Comparison of ENCODE assay signal across 9 mouse cellular contexts in genomic region chr10:81217964-81218363, GRCm38 (mm10). TPM values are rescaled to one million over a fixed set of nuclear protein-coding genes. Genes with fewer than 3 reads are reported as not detected.
DNase-seq lines count a peak whose midpoint lies in the region; ATAC-seq lines count a peak whose summit lies in the region.
"Had no signal": no experiment of that assay in that cellular context is flagged by ENCODE, and none has a peak within 500 bp of the region (broad histone marks: within the 10 kb centered on the region; RNA-seq: fewer than 3 reads in every experiment).

No protein-coding gene starts in this region.

- H3K27me3 ChIP-seq in kidney, embryonic 15.5 days = peaks cover 7% of the 10 kb centered on the region; the same call in 1 of the 2 replicates
- no peaks in the 10 kb centered on the region for H3K27me3 ChIP-seq in hindbrain, embryonic 14.5 days (ENCODE audit: control insufficient read depth, insufficient read depth, low read length)
- peaks cover 2% of the 10 kb centered on the region for H3K27me3 ChIP-seq in liver, embryonic 11.5 days (replicated peaks; ENCODE audit: control insufficient read depth, insufficient read depth, low read length)
- H3K27me3 ChIP-seq in neural tube, embryonic 13.5 days = no peaks in the 10 kb centered on the region

- no peak overlapping the region for H3K27ac ChIP-seq in kidney, embryonic 15.5 days
- no peak overlapping the region for H3K27ac ChIP-seq in hindbrain, embryonic 14.5 days
- no peak overlapping the region for H3K27ac ChIP-seq in liver, embryonic 11.5 days (ENCODE audit: low read depth, low read length)
- H3K27ac ChIP-seq in neural tube, embryonic 13.5 days (replicated peaks) = no peak overlapping the region
- H3K27ac ChIP-seq: limb, embryonic 15.5 days had no signal

- no peak overlapping the region for H3K4me2 ChIP-seq in kidney, embryonic 15.5 days
- H3K4me2 ChIP-seq in hindbrain, embryonic 14.5 days (replicated peaks) = no peak overlapping the region
- H3K4me2 ChIP-seq in liver, embryonic 11.5 days = no peak overlapping the region
- no peak overlapping the region for H3K4me2 ChIP-seq in neural tube, embryonic 13.5 days
- H3K4me2 ChIP-seq: limb, embryonic 15.5 days had no signal

- H3K9me3 ChIP-seq in kidney, embryonic 15.5 days (replicated peaks) = no peaks in the 10 kb centered on the region
- no peaks in the 10 kb centered on the region for H3K9me3 ChIP-seq in hindbrain, embryonic 14.5 days (ENCODE audit: control insufficient read depth, low read length)
- no peaks in the 10 kb centered on the region for H3K9me3 ChIP-seq in liver, embryonic 11.5 days (ENCODE audit: control insufficient read depth, low read length)
- H3K9me3 ChIP-seq in neural tube, embryonic 13.5 days = no peaks in the 10 kb centered on the region
- H3K9me3 ChIP-seq: limb, embryonic 15.5 days had no signal

- 43% methylated on average over 7 of the region's 7 CpGs for WGBS in kidney, embryonic 15.5 days
- WGBS in hindbrain, embryonic 14.5 days = 37% methylated on average over 7 of the region's 7 CpGs
- WGBS in liver, embryonic 11.5 days = 24% methylated on average over 7 of the region's 7 CpGs
- 35% methylated on average over 7 of the region's 7 CpGs for WGBS in neural tube, embryonic 13.5 days

- no peak overlapping the region for H3K9ac ChIP-seq in kidney, embryonic 15.5 days
- no peak overlapping the region for H3K9ac ChIP-seq in hindbrain, embryonic 14.5 days
- H3K9ac ChIP-seq in liver, embryonic 11.5 days (ENCODE audit: low read depth, low read length) = no peak overlapping the region
- no peak overlapping the region for H3K9ac ChIP-seq in neural tube, embryonic 13.5 days
- H3K9ac ChIP-seq: limb, embryonic 15.5 days had no signal

- no peak for ATAC-seq in kidney, embryonic 15.5 days (replicated peaks; ENCODE audit: low FRiP score)
- ATAC-seq in hindbrain, embryonic 14.5 days (ENCODE audit: low FRiP score) = peak; percentile 51; the same call in 1 of the 2 replicates
- ATAC-seq in liver, embryonic 11.5 days (replicated peaks; ENCODE audit: low FRiP score) = peak; percentile 64
- 0 out of 2 replicates have a peak, but pooled peaks have one; percentile 13 for ATAC-seq in neural tube, embryonic 13.5 days (ENCODE audit: low read depth)

- no peak overlapping the region for H3K4me3 ChIP-seq in kidney, embryonic 15.5 days (replicated peaks)
- no peak overlapping the region for H3K4me3 ChIP-seq in hindbrain, embryonic 14.5 days (replicated peaks; ENCODE audit: low read length)
- H3K4me3 ChIP-seq in liver, embryonic 11.5 days (ENCODE audit: low read depth, low read length) = no peak overlapping the region
- no peak overlapping the region for H3K4me3 ChIP-seq in neural tube, embryonic 13.5 days
- H3K4me3 ChIP-seq: limb, embryonic 15.5 days had no signal

- 0 out of 2 replicates have a peak, but pooled peaks cover 2% of the 10 kb centered on the region for H3K4me1 ChIP-seq in kidney, embryonic 15.5 days
- H3K4me1 ChIP-seq in hindbrain, embryonic 14.5 days (replicated peaks; ENCODE audit: control insufficient read depth, insufficient read depth, low read length) = no peaks in the 10 kb centered on the region
- no peaks in the 10 kb centered on the region for H3K4me1 ChIP-seq in liver, embryonic 11.5 days (replicated peaks; ENCODE audit: control insufficient read depth, insufficient read depth, low read length)
- no peaks in the 10 kb centered on the region for H3K4me1 ChIP-seq in neural tube, embryonic 13.5 days (replicated peaks)

- H3K36me3 ChIP-seq in kidney, embryonic 15.5 days = no peaks in the 10 kb centered on the region
- peaks cover 93% of the 10 kb centered on the region for H3K36me3 ChIP-seq in hindbrain, embryonic 14.5 days (replicated peaks; ENCODE audit: control insufficient read depth, insufficient read depth)
- H3K36me3 ChIP-seq in liver, embryonic 11.5 days (ENCODE audit: control insufficient read depth, insufficient read depth, low read length) = no peaks in the 10 kb centered on the region
- peaks cover 94% of the 10 kb centered on the region for H3K36me3 ChIP-seq in neural tube, embryonic 13.5 days
- H3K36me3 ChIP-seq: limb, embryonic 15.5 days had no signal

- peak; percentile 77 for DNase-seq in kidney, adult 18-20 months
- peak; percentile 81 for DNase-seq in adrenal gland, postnatal 10 days
- peak; percentile 65 for DNase-seq in embryo, embryonic 11 days
- peak; percentile 41 for DNase-seq in hindbrain, embryonic 14.5 days (ENCODE audit: low spot score)
- no peak for DNase-seq in liver, embryonic 11.5 days (ENCODE audit: low spot score)
- DNase-seq in thymus, postnatal 25 days = peak; percentile 81

RNA-seq across cellular contexts. Expression of gene Atcay, which starts 12.7 kb away (rescaled TPM):
- polyA plus RNA-seq in kidney, embryonic 15.5 days (2015; fragmentation: Nextera tagmentation; extraction: Ambion mirVana) = 0.28 and 0.51 TPM in 2 replicates
- 1 to 10 TPM; 2.5 to 4.6 TPM for total RNA-seq in adrenal gland, postnatal 10 days (2021)
- polyA plus RNA-seq in hindbrain, embryonic 14.5 days (2014; fragmentation: Nextera tagmentation; extraction: Ambion mirVana) = 80.2 and 83.1 TPM in 2 replicates
- polyA plus RNA-seq in liver, embryonic 11.5 days (2014; fragmentation: Nextera tagmentation; extraction: Ambion mirVana) = 0.05 TPM in 1 of 2 replicates, not detected in the other
- polyA plus RNA-seq in neural tube, embryonic 13.5 days (2015; fragmentation: Nextera tagmentation; extraction: Ambion mirVana) = 58.1 and 62.3 TPM in 2 replicates

RNA-seq across cellular contexts. Expression of gene Zfr2, which starts 15.0 kb away (rescaled TPM):
- polyA plus RNA-seq in kidney, embryonic 15.5 days (2015; fragmentation: Nextera tagmentation; extraction: Ambion mirVana) = 6.8 and 7.3 TPM in 2 replicates
- total RNA-seq in adrenal gland, postnatal 10 days (2021) = 10 to 100 TPM in 1 of 2 experiments, 1 to 10 TPM in 1; 7.4 to 11.9 TPM
- 24.2 and 25.4 TPM in 2 replicates for polyA plus RNA-seq in hindbrain, embryonic 14.5 days (2014; fragmentation: Nextera tagmentation; extraction: Ambion mirVana)
- polyA plus RNA-seq in liver, embryonic 11.5 days (2014; fragmentation: Nextera tagmentation; extraction: Ambion mirVana) = 1.3 and 2.1 TPM in 2 replicates
- polyA plus RNA-seq in neural tube, embryonic 13.5 days (2015; fragmentation: Nextera tagmentation; extraction: Ambion mirVana) = 21.7 and 21.8 TPM in 2 replicates

RNA-seq across cellular contexts. Expression of gene Nmrk2, which starts 16.1 kb away (rescaled TPM):
- 0.18 TPM in 1 of 2 replicates, not detected in the other for polyA plus RNA-seq in kidney, embryonic 15.5 days (2015; fragmentation: Nextera tagmentation; extraction: Ambion mirVana)
- total RNA-seq in adrenal gland, postnatal 10 days (2021) = 1 to 10 TPM in 1 of 2 experiments, under 1 TPM in 1; 0.15 to 4.9 TPM
- 0.14 TPM in 1 of 2 replicates, not detected in the other for polyA plus RNA-seq in hindbrain, embryonic 14.5 days (2014; fragmentation: Nextera tagmentation; extraction: Ambion mirVana)
- polyA plus RNA-seq in liver, embryonic 11.5 days (2014; fragmentation: Nextera tagmentation; extraction: Ambion mirVana) = not detected in 2 replicates
- not detected in 2 replicates for polyA plus RNA-seq in neural tube, embryonic 13.5 days (2015; fragmentation: Nextera tagmentation; extraction: Ambion mirVana)

RNA-seq across cellular contexts. Expression of gene 4930442H23Rik, which starts 34.3 kb away (rescaled TPM):
- polyA plus RNA-seq in kidney, embryonic 15.5 days (2015; fragmentation: Nextera tagmentation; extraction: Ambion mirVana) = not detected in 2 replicates
- total RNA-seq in adrenal gland, postnatal 10 days (2021) = not detected
- 0.33 TPM in 1 of 2 replicates, not detected in the other for polyA plus RNA-seq in hindbrain, embryonic 14.5 days (2014; fragmentation: Nextera tagmentation; extraction: Ambion mirVana)
- not detected in 2 replicates for polyA plus RNA-seq in liver, embryonic 11.5 days (2014; fragmentation: Nextera tagmentation; extraction: Ambion mirVana)
- not detected in 2 replicates for polyA plus RNA-seq in neural tube, embryonic 13.5 days (2015; fragmentation: Nextera tagmentation; extraction: Ambion mirVana)
- polyA plus RNA-seq: limb, embryonic 15.5 days had no signal

RNA-seq across cellular contexts. Expression of gene Matk, which starts 34.8 kb away (rescaled TPM):
- polyA plus RNA-seq in kidney, embryonic 15.5 days (2015; fragmentation: Nextera tagmentation; extraction: Ambion mirVana) = 5.8 and 6.8 TPM in 2 replicates
- total RNA-seq in adrenal gland, postnatal 10 days (2021) = 1 to 10 TPM; 1.8 to 2.1 TPM
- polyA plus RNA-seq in hindbrain, embryonic 14.5 days (2014; fragmentation: Nextera tagmentation; extraction: Ambion mirVana) = 30.2 and 37.0 TPM in 2 replicates
- polyA plus RNA-seq in liver, embryonic 11.5 days (2014; fragmentation: Nextera tagmentation; extraction: Ambion mirVana) = 2.1 TPM in 2 replicates
- polyA plus RNA-seq in neural tube, embryonic 13.5 days (2015; fragmentation: Nextera tagmentation; extraction: Ambion mirVana) = 10.5 and 13.0 TPM in 2 replicates

Comparison
In these comparisons a context has a peak if more than half of its experiments do, and no peak if none do; other contexts are left out.
1. RNA of gene Atcay, which starts 12.7 kb away (polyA plus RNA-seq): 80.2 to 83.1 TPM in hindbrain, embryonic 14.5 days and 58.1 to 62.3 TPM in neural tube, embryonic 13.5 days; 0.28 to 0.51 TPM in kidney, embryonic 15.5 days and 0.05 TPM in liver, embryonic 11.5 days; every median in the first group is over 10 times any median in the second.